Mouse (Mus musculus) heart, embryonic 11.5 days (tissue): Measurements from ENCODE around the gene Myl7. TPM values are rescaled to one million over a fixed set of nuclear protein-coding genes. Genes with fewer than 3 reads are reported as not detected.

Experiments
- ATAC-seq: fragments of 200-750 bp; cut with Nextera tagmentation; replicated peaks from 2 replicates; pipeline ENCODE4 v1.8.0; 2017; ENCODE audit warnings: moderate library complexity; ENCODE audit not compliant: insufficient number of reproducible peaks, low FRiP score, low TSS enrichment
- H3K27ac ChIP-seq: fragments of 300-500 bp; sonication (generic); 2 replicates; pipeline ENCODE4 v1.5.1; 2014; ENCODE audit warnings: mild to moderate bottlenecking, low read depth, low read length
- H3K27me3 ChIP-seq: fragments of 300-500 bp; sonication (generic); 2 replicates; pipeline ENCODE4 v1.6.1; 2014; ENCODE audit warnings: mild to moderate bottlenecking, low read length, mixed read lengths; ENCODE audit not compliant: control insufficient read depth, insufficient read depth
- H3K36me3 ChIP-seq: fragments of 300-500 bp; sonication (generic); 2 replicates; pipeline ENCODE4 v1.6.1; 2014; ENCODE audit warnings: mild to moderate bottlenecking, low read length, moderate library complexity, mixed read lengths; ENCODE audit not compliant: control insufficient read depth, insufficient read depth
- H3K4me1 ChIP-seq: fragments of 300-500 bp; sonication (generic); 2 replicates; pipeline ENCODE4 v1.6.1; 2014; ENCODE audit warnings: low read length; ENCODE audit not compliant: control insufficient read depth, insufficient read depth
- H3K4me2 ChIP-seq: fragments of 300-500 bp; sonication (generic); 2 replicates; pipeline ENCODE4 v1.6.1; 2014; ENCODE audit warnings: mild to moderate bottlenecking, moderate library complexity
- H3K4me3 ChIP-seq: fragments of 300-500 bp; sonication (generic); 2 replicates; pipeline ENCODE4 v1.5.1; 2014; ENCODE audit warnings: low read depth, low read length
- H3K9ac ChIP-seq: fragments of 300-500 bp; sonication (generic); 2 replicates; pipeline ENCODE4 v1.6.1; 2014; ENCODE audit warnings: mild to moderate bottlenecking, low read depth, low read length, moderate library complexity
- H3K9me3 ChIP-seq: fragments of 300-500 bp; sonication (generic); replicated peaks from 2 replicates; pipeline ENCODE4 v1.6.1; 2016; ENCODE audit warnings: low read length; ENCODE audit not compliant: control insufficient read depth
- WGBS: fragments of 180-500 bp; shearing (Covaris S2); extraction: QIAGEN DNeasy Blood & Tissue Kit; methylation state at CpG from one replicate; pipeline ENCODE4 v1.1.7; 2014; ENCODE audit not compliant: insufficient replicate concordance; 5-methylcytosine and 5-hydroxymethylcytosine counted together
- polyA plus RNA-seq: library from polyadenylated mRNA; unstranded; fragments of >200 nt; fragmentation: Nextera tagmentation; extraction: Ambion mirVana; gene quantifications from 2 replicates; pipeline ENCODE4 v1.2.1, GENCODE M21; 2014

The Myl7 gene
- polyA plus RNA-seq, 1 experiment from 2014 or later, result 7,501 TPM

DNA sequence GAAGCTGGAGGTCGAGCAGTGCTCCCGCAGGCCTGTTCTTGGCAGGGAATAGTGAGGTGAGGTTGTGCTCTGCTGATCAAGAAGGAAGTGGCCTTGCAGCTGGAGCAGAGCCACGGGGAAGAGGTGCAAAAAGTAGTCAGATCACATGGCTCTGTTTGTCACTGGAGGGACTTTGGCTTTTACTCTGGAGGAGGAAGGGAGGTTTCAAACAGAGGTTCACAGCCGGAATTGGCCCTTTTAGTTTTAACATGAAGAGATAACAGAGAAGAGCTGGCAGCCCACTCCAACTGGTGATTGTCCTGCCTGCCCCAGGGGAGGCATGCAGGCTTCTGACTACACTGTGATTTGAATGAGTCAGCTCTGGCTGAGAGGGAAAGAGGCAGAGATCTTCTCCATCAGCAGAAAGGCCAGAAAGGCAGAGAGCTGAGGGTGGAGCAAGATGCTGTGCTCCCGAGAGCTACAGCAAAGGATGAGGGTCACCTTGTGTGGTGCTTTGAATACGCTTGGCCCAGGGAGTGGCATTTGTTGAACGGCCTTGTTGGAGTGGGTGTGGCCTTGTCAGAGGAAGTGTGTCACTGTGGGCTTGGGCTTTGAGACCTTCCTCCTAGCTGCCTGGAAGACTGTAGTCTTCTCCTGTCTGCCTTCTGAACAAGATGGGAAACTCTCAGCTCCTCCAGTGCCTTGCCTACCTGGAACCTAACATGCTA, 51.8 kb downstream of the Myl7 start:
- 55% methylated on average over 7 of the region's 7 CpGs for WGBS
- Histone ChIP-seq H3K4me2 (no peak overlapping the region), H3K4me3 (no peak overlapping the region), H3K27ac (no peak overlapping the region), H3K27me3 (no peaks in the 10 kb centered on the region), H3K4me1 (peaks cover 10% of the 10 kb centered on the region), H3K9ac (no peak overlapping the region), H3K9me3 (peaks cover 4% of the 10 kb centered on the region), H3K36me3 (no peaks in the 10 kb centered on the region)
- no peak for ATAC-seq

Other genes with a start within 250 kb of the Myl7 start
- 174 and 184 TPM in 2 replicates for gene Mrps24, start 183.1 kb downstream of the Myl7 start, polyA plus RNA-seq
- gene Urgcp, start 136.4 kb downstream of the Myl7 start, polyA plus RNA-seq, result 14.2 and 18.7 TPM in 2 replicates
- 88.3 and 90.3 TPM in 2 replicates for gene Dbnl, start 110.3 kb downstream of the Myl7 start, polyA plus RNA-seq
- gene Pgam2, start 95.0 kb downstream of the Myl7 start, polyA plus RNA-seq, result 761 and 811 TPM in 2 replicates
- gene Polm, start 60.8 kb downstream of the Myl7 start, polyA plus RNA-seq, result 5.1 and 5.7 TPM in 2 replicates
- 21.4 and 27.7 TPM in 2 replicates for gene Aebp1, start 36.8 kb downstream of the Myl7 start, polyA plus RNA-seq
- 86.8 and 95.2 TPM in 2 replicates for gene Pold2, start 20.5 kb downstream of the Myl7 start, polyA plus RNA-seq
- gene Gck, start 51.3 kb upstream of the Myl7 start, polyA plus RNA-seq, result 2.0 and 2.6 TPM in 2 replicates
- 19.3 and 25.4 TPM in 2 replicates for gene Ykt6, start 56.9 kb upstream of the Myl7 start, polyA plus RNA-seq
- 2.4 and 2.7 TPM in 2 replicates for gene Camk2b, start 167.6 kb upstream of the Myl7 start, polyA plus RNA-seq